Comparison of ENCODE assay signal across 11 mouse cellular contexts in genomic region chr6:67146708-67147107, GRCm38 (mm10).
DNase-seq lines count a peak whose midpoint lies in the region; ATAC-seq and TF ChIP-seq lines count a peak whose summit lies in the region.
"Had no signal": no experiment of that assay in that cellular context is flagged by ENCODE, and none has a peak within 500 bp of the region (broad histone marks: within the 10 kb centered on the region; RNA-seq: fewer than 3 reads in every experiment).

No protein-coding gene starts in this region.

- 33% methylated on average over 4 of the region's 4 CpGs for WGBS in hindbrain, postnatal 0 days
- WGBS in hindbrain, embryonic 14.5 days: 17% methylated on average over 4 of the region's 4 CpGs

- no peak for TF ChIP-seq CTCF in hindbrain, postnatal 0 days (IDR thresholded peaks at IDR 0.05; ENCODE audit: low read depth)

- H3K4me1 ChIP-seq in hindbrain, postnatal 0 days (ENCODE audit: insufficient read depth, low read length): no peaks in the 10 kb centered on the region
- H3K4me1 ChIP-seq in hindbrain, embryonic 14.5 days (replicated peaks; ENCODE audit: control insufficient read depth, insufficient read depth, low read length): no peaks in the 10 kb centered on the region
- H3K4me1 ChIP-seq in ES-E14 (ENCODE audit: control insufficient read depth in 2 of 2, insufficient read depth in 2 of 2, low read length in 2 of 2, poor library complexity in 1 of 2): peaks cover 9 to 19% of the 10 kb centered on the region in 2 experiments

- in situ Hi-C loops in ES-E14 (cut with MboI; ENCODE audit: low sequenced_read_pairs in 2 of 2, unreplicated experiment in 2 of 2): no loop called here

- no peak overlapping the region for H3K4me2 ChIP-seq in hindbrain, postnatal 0 days (ENCODE audit: low read depth, low read length)
- H3K4me2 ChIP-seq in hindbrain, embryonic 14.5 days (replicated peaks): no peak overlapping the region
- H3K4me2 ChIP-seq: heart, embryonic 15.5 days had no signal

- ATAC-seq in hindbrain, postnatal 0 days: 0 out of 2 replicates have a peak, but pooled peaks have one; percentile 35
- ATAC-seq in hindbrain, embryonic 14.5 days (ENCODE audit: low FRiP score): no peak
- ATAC-seq in megakaryocyte, adult 5-6 weeks (ENCODE audit: poor library complexity, severe bottlenecking): peak; percentile 56

- H3K36me3 ChIP-seq in hindbrain, postnatal 0 days (ENCODE audit: insufficient read depth, low read length): no peaks in the 10 kb centered on the region
- no peaks in the 10 kb centered on the region for H3K36me3 ChIP-seq in hindbrain, embryonic 14.5 days (replicated peaks; ENCODE audit: control insufficient read depth, insufficient read depth)
- H3K36me3 ChIP-seq in ES-E14 (ENCODE audit: control insufficient read depth, insufficient read depth, low read length, poor library complexity, severe bottlenecking): no peaks in the 10 kb centered on the region
- H3K36me3 ChIP-seq: heart, embryonic 15.5 days had no signal

- H3K9ac ChIP-seq in hindbrain, postnatal 0 days (replicated peaks; ENCODE audit: low read length): no peak overlapping the region
- no peak overlapping the region for H3K9ac ChIP-seq in hindbrain, embryonic 14.5 days
- H3K9ac ChIP-seq in ES-E14 (ENCODE audit: insufficient read depth, low read depth, low read length, poor library complexity, severe bottlenecking): no peak overlapping the region
- H3K9ac ChIP-seq: heart, embryonic 15.5 days had no signal

- no peak overlapping the region for H3K4me3 ChIP-seq in hindbrain, postnatal 0 days (ENCODE audit: low read length)
- no peak overlapping the region for H3K4me3 ChIP-seq in hindbrain, embryonic 14.5 days (replicated peaks; ENCODE audit: low read length)
- H3K4me3 ChIP-seq in ES-E14 (ENCODE audit: insufficient read depth in 1 of 2, low read depth in 1 of 2, low read length in 2 of 2, poor library complexity in 1 of 2, severe bottlenecking in 1 of 2): 0 out of 4 replicates have a peak overlapping the region, but pooled peaks of 1 of the 2 experiments have one; percentile 6
- H3K4me3 ChIP-seq: heart, embryonic 15.5 days; megakaryocyte, embryonic 14.5 days had no signal

- H3K27me3 ChIP-seq in hindbrain, postnatal 0 days (ENCODE audit: insufficient read depth, low read length): no peaks in the 10 kb centered on the region
- H3K27me3 ChIP-seq in hindbrain, embryonic 14.5 days (ENCODE audit: control insufficient read depth, insufficient read depth, low read length): no peaks in the 10 kb centered on the region

- no peak overlapping the region for H3K27ac ChIP-seq in hindbrain, postnatal 0 days
- H3K27ac ChIP-seq in hindbrain, embryonic 14.5 days: no peak overlapping the region
- H3K27ac ChIP-seq in ES-E14 (ENCODE audit: insufficient read depth, low read depth, low read length, poor library complexity, severe bottlenecking): peak overlapping the region; percentile 83
- H3K27ac ChIP-seq: heart, embryonic 15.5 days had no signal

- H3K9me3 ChIP-seq in hindbrain, postnatal 0 days (ENCODE audit: low read length): no peaks in the 10 kb centered on the region
- H3K9me3 ChIP-seq in hindbrain, embryonic 14.5 days (ENCODE audit: control insufficient read depth, low read length): no peaks in the 10 kb centered on the region
- no peaks in the 10 kb centered on the region for H3K9me3 ChIP-seq in ES-E14 (ENCODE audit: control insufficient read depth, insufficient read depth, low read depth, low read length)
- H3K9me3 ChIP-seq: heart, embryonic 15.5 days; megakaryocyte, embryonic 14.5 days had no signal

- DNase-seq in hindbrain, postnatal 0 days (ENCODE audit: low spot score): no peak
- DNase-seq in hindbrain, embryonic 14.5 days (ENCODE audit: low spot score): no peak
- DNase-seq in ES-E14 (ENCODE audit: low read depth, low spot score): no peak
- peak; percentile 43 for DNase-seq in kidney, adult 9 months
- no peak for DNase-seq in right cerebral cortex, postnatal 36 days (ENCODE audit: low spot score in 2 of 2)
- no peak for DNase-seq in gastrocnemius, postnatal 4 days (ENCODE audit: low spot score in 2 of 2)
- DNase-seq in right cerebral cortex, postnatal 14 days: no peak
- DNase-seq: adrenal gland, postnatal 36 days had no signal

TF ChIP-seq in ES-E14, 5 proteins besides CTCF, POLR2A, EP300 and RAD21:
- TF ChIP-seq MAFK (IDR thresholded peaks at IDR 0.05; ENCODE audit: insufficient read depth, low read depth, low read length) (peak; percentile 94), ZC3H11A (IDR thresholded peaks at IDR 0.05; ENCODE audit: borderline replicate concordance, low read depth, low read length) (no peak)
